Mouse (Mus musculus): ENCODE measurements around the gene Sema4g. TPM values are rescaled to one million over a fixed set of nuclear protein-coding genes. Genes with fewer than 3 reads are reported as not detected.

Sema4g gene
- total and polyA plus RNA-seq, 2 experiments from 2014 or later = 18.7 to 63.2 TPM

- H3K27me3 ChIP-seq (ENCODE audit: insufficient read depth, low read length) = no peaks in the 10 kb centered on the region
- H3K9me3 ChIP-seq (ENCODE audit: low read length) = no peaks in the 10 kb centered on the region
- ATAC-seq (ENCODE audit: low FRiP score) (no peak), DNase-seq (ENCODE audit: low spot score) (no peak)
- no peak overlapping the region for H3K4me3 ChIP-seq (ENCODE audit: low read depth, low read length)
- no peak for TF ChIP-seq CTCF (IDR thresholded peaks at IDR 0.05)
- peaks cover 15% of the 10 kb centered on the region for H3K36me3 ChIP-seq (ENCODE audit: insufficient read depth, low read length)
- 91% methylated on average over 15 of the region's 15 CpGs for WGBS
- peaks cover under 1% of the 10 kb centered on the region; the same call in 1 of the 2 replicates for H3K4me1 ChIP-seq (ENCODE audit: insufficient read depth, low read length)
- H3K27ac ChIP-seq (ENCODE audit: low read depth, low read length) = no peak overlapping the region
- H3K9ac ChIP-seq (replicated peaks; ENCODE audit: low read length, poor library complexity, severe bottlenecking) = no peak overlapping the region; the same call in 1 of the 2 replicates
- H3K4me2 ChIP-seq (ENCODE audit: low read depth, low read length, poor library complexity, severe bottlenecking) = no peak overlapping the region
Measured at GRCm38 (mm10) chr19:45021362-45021761, 32.5 kb downstream of the Sema4g start.

GRCm38 (mm10) chr19:45023993-45024392 is 35.1 kb downstream of the Sema4g start:
- WGBS = 85% methylated on average over 11 of the region's 11 CpGs
- H3K4me1 ChIP-seq (ENCODE audit: insufficient read depth, low read length) = no peaks in the 10 kb centered on the region
- no peaks in the 10 kb centered on the region for H3K9me3 ChIP-seq (ENCODE audit: low read length)
- no peak overlapping the region for H3K27ac ChIP-seq (ENCODE audit: low read depth, low read length)
- DNase-seq (ENCODE audit: low spot score) (no peak), ATAC-seq (ENCODE audit: low FRiP score) (no peak)
- no peak overlapping the region for H3K9ac ChIP-seq (replicated peaks; ENCODE audit: low read length, poor library complexity, severe bottlenecking)
- no peak overlapping the region for H3K4me2 ChIP-seq (ENCODE audit: low read depth, low read length, poor library complexity, severe bottlenecking)
- H3K27me3 ChIP-seq (ENCODE audit: insufficient read depth, low read length) = no peaks in the 10 kb centered on the region
- H3K36me3 ChIP-seq (ENCODE audit: insufficient read depth, low read length) = peaks cover 24% of the 10 kb centered on the region
- no peak for TF ChIP-seq CTCF (IDR thresholded peaks at IDR 0.05)
- H3K4me3 ChIP-seq (ENCODE audit: low read depth, low read length) = no peak overlapping the region

- H3K4me2 ChIP-seq (ENCODE audit: low read depth, low read length, poor library complexity, severe bottlenecking) = no peak overlapping the region
- no peaks in the 10 kb centered on the region for H3K4me1 ChIP-seq (ENCODE audit: insufficient read depth, low read length)
- peaks cover 24% of the 10 kb centered on the region for H3K36me3 ChIP-seq (ENCODE audit: insufficient read depth, low read length)
- no peak overlapping the region for H3K9ac ChIP-seq (replicated peaks; ENCODE audit: low read length, poor library complexity, severe bottlenecking)
- H3K9me3 ChIP-seq (ENCODE audit: low read length) = no peaks in the 10 kb centered on the region
- no peaks in the 10 kb centered on the region for H3K27me3 ChIP-seq (ENCODE audit: insufficient read depth, low read length)
- DNase-seq (ENCODE audit: low spot score) = no peak
- WGBS = 92% methylated on average over 20 of the region's 20 CpGs
- no peak for ATAC-seq (ENCODE audit: low FRiP score)
- H3K4me3 ChIP-seq (ENCODE audit: low read depth, low read length) = no peak overlapping the region
- no peak for TF ChIP-seq CTCF (IDR thresholded peaks at IDR 0.05)
- no peak overlapping the region for H3K27ac ChIP-seq (ENCODE audit: low read depth, low read length)
Measured at GRCm38 (mm10) chr19:45024775-45025174, 35.9 kb downstream of the Sema4g start.

GRCm38 (mm10) chr19:45025937-45026568 is 37.2 kb downstream of the Sema4g start:
- no peak for TF ChIP-seq CTCF (IDR thresholded peaks at IDR 0.05)
- Histone ChIP-seq H3K4me1 (ENCODE audit: insufficient read depth, low read length) (no peaks in the 10 kb centered on the region), H3K27ac (ENCODE audit: low read depth, low read length) (no peak overlapping the region), H3K4me2 (ENCODE audit: low read depth, low read length, poor library complexity, severe bottlenecking) (no peak overlapping the region), H3K4me3 (ENCODE audit: low read depth, low read length) (no peak overlapping the region), H3K9ac (replicated peaks; ENCODE audit: low read length, poor library complexity, severe bottlenecking) (no peak overlapping the region), H3K27me3 (ENCODE audit: insufficient read depth, low read length) (no peaks in the 10 kb centered on the region), H3K9me3 (ENCODE audit: low read length) (no peaks in the 10 kb centered on the region), H3K36me3 (ENCODE audit: insufficient read depth, low read length) (peaks cover 24% of the 10 kb centered on the region)
- DNase-seq (ENCODE audit: low spot score) = no peak
- WGBS = 90% methylated on average over 37 of the region's 37 CpGs
- ATAC-seq (ENCODE audit: low FRiP score) = no peak

- Histone ChIP-seq H3K4me3 (ENCODE audit: low read depth, low read length) (no peak overlapping the region), H3K4me2 (ENCODE audit: low read depth, low read length, poor library complexity, severe bottlenecking) (no peak overlapping the region), H3K27me3 (ENCODE audit: insufficient read depth, low read length) (no peaks in the 10 kb centered on the region), H3K9me3 (ENCODE audit: low read length) (no peaks in the 10 kb centered on the region), H3K36me3 (ENCODE audit: insufficient read depth, low read length) (peaks cover 24% of the 10 kb centered on the region), H3K9ac (replicated peaks; ENCODE audit: low read length, poor library complexity, severe bottlenecking) (no peak overlapping the region), H3K4me1 (ENCODE audit: insufficient read depth, low read length) (no peaks in the 10 kb centered on the region), H3K27ac (ENCODE audit: low read depth, low read length) (no peak overlapping the region)
- no peak for DNase-seq (ENCODE audit: low spot score)
- no peak for ATAC-seq (ENCODE audit: low FRiP score)
- TF ChIP-seq CTCF (IDR thresholded peaks at IDR 0.05) = no peak
- WGBS = 87% methylated on average over 6 of the region's 6 CpGs
Measured at GRCm38 (mm10) chr19:45026958-45027670, 38.2 kb downstream of the Sema4g start.

GRCm38 (mm10) chr19:45027848-45028247 is 38.9 kb downstream of the Sema4g start:
- 84% methylated on average over 6 of the region's 6 CpGs for WGBS
- Histone ChIP-seq H3K4me2 (ENCODE audit: low read depth, low read length, poor library complexity, severe bottlenecking) (no peak overlapping the region), H3K36me3 (ENCODE audit: insufficient read depth, low read length) (peaks cover 24% of the 10 kb centered on the region), H3K9ac (replicated peaks; ENCODE audit: low read length, poor library complexity, severe bottlenecking) (no peak overlapping the region), H3K9me3 (ENCODE audit: low read length) (no peaks in the 10 kb centered on the region), H3K27me3 (ENCODE audit: insufficient read depth, low read length) (no peaks in the 10 kb centered on the region), H3K27ac (ENCODE audit: low read depth, low read length) (no peak overlapping the region), H3K4me3 (ENCODE audit: low read depth, low read length) (no peak overlapping the region), H3K4me1 (ENCODE audit: insufficient read depth, low read length) (no peaks in the 10 kb centered on the region)
- DNase-seq (ENCODE audit: low spot score) (no peak), ATAC-seq (ENCODE audit: low FRiP score) (no peak)
- no peak for TF ChIP-seq CTCF (IDR thresholded peaks at IDR 0.05)
